Mouse (Mus musculus) kidney, embryonic 16.5 days (tissue): ENCODE data around the gene Spred2. TPM values are rescaled to one million over a fixed set of nuclear protein-coding genes. Genes with fewer than 3 reads are reported as not detected.

ENCODE experiments used
- ATAC-seq: fragments of 200-750 bp; cut with Nextera tagmentation; 2 replicates; pipeline ENCODE4 v1.8.0; 2017; ENCODE audit warnings: moderate TSS enrichment; ENCODE audit not compliant: low FRiP score, low TSS enrichment
- H3K27ac ChIP-seq: fragments of 300-500 bp; sonication (generic); 2 replicates; pipeline ENCODE4 v1.5.1; 2014; ENCODE audit warnings: low read length
- H3K27me3 ChIP-seq: fragments of 300-500 bp; sonication (generic); 2 replicates; pipeline ENCODE4 v1.6.1; 2014; ENCODE audit warnings: low read length, control low read depth, mixed read lengths; ENCODE audit not compliant: insufficient read depth
- H3K36me3 ChIP-seq: fragments of 300-500 bp; sonication (generic); 2 replicates; pipeline ENCODE4 v1.6.1; 2014; ENCODE audit warnings: low read length, control low read depth, mixed read lengths; ENCODE audit not compliant: insufficient read depth
- H3K4me1 ChIP-seq: fragments of 300-500 bp; sonication (generic); 2 replicates; pipeline ENCODE4 v1.6.1; 2014; ENCODE audit warnings: low read length, control low read depth, mixed read lengths; ENCODE audit not compliant: insufficient read depth
- H3K4me2 ChIP-seq: fragments of 300-500 bp; sonication (generic); replicated peaks from 2 replicates; pipeline ENCODE4 v1.6.1; 2014; ENCODE audit warnings: low read depth, low read length
- H3K4me3 ChIP-seq: fragments of 300-500 bp; sonication (generic); 2 replicates; pipeline ENCODE4 v1.5.1; 2014; ENCODE audit warnings: mild to moderate bottlenecking, low read length
- H3K9ac ChIP-seq: fragments of 300-500 bp; sonication (generic); replicated peaks from 2 replicates; pipeline ENCODE4 v1.6.1; 2014; ENCODE audit warnings: low read length
- H3K9me3 ChIP-seq: fragments of 300-500 bp; sonication (generic); 2 replicates; pipeline ENCODE4 v1.6.1; 2016; ENCODE audit warnings: low read length, control low read depth
- WGBS: fragments of 180-500 bp; shearing (Covaris S2); extraction: QIAGEN DNeasy Blood & Tissue Kit; methylation state at CpG from one replicate; pipeline ENCODE4 v1.1.7; 2014; 5-methylcytosine and 5-hydroxymethylcytosine counted together
- polyA plus RNA-seq: library from polyadenylated mRNA; unstranded; fragments of >200 nt; fragmentation: Nextera tagmentation; extraction: Ambion mirVana; gene quantifications from 2 replicates; pipeline ENCODE4 v1.2.1, GENCODE M21; 2015

The Spred2 gene
- polyA plus RNA-seq, 1 experiment from 2014 or later = 8.3 TPM

DNA sequence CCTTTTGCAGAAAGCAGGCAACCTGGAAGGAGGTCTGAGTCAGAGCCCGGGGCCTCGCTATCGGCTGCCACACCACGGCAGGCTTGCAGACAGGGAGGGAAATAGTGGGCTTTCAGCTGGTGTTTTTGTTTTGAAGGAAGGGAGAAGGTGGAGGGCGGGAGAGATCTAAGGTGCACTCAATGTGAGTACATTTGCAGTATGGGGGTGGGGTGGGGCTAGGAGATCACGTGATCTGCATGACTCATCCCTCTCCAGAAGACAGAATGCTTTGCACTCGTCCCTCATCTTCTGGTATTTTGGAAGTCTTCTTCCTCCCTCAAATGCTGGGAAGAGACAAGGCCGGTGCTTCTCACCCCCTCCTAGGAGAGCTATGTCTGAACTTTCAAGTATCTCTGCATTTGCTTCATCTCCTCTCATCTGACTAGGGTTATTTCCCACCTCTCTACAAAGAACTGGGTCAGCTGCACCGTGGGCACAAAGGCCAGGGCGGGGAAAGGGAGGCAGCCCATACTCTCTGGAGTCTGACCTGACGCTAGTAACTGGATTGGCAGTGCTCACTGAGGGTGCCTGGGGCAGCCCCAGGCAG, 111.3 kb downstream of the Spred2 start:
- Histone ChIP-seq H3K36me3 (no peaks in the 10 kb centered on the region), H3K4me2 (no peak overlapping the region), H3K4me3 (no peak overlapping the region), H3K4me1 (peaks cover 20% of the 10 kb centered on the region), H3K9me3 (peaks cover 4% of the 10 kb centered on the region; the same call in 1 of the 2 replicates), H3K27ac (no peak overlapping the region), H3K27me3 (no peaks in the 10 kb centered on the region), H3K9ac (no peak overlapping the region)
- 55% methylated on average over 11 of the region's 11 CpGs for WGBS
- no peak for ATAC-seq

- Histone ChIP-seq H3K36me3 (no peaks in the 10 kb centered on the region), H3K9me3 (peaks cover 4% of the 10 kb centered on the region; the same call in 1 of the 2 replicates), H3K4me1 (peaks cover 20% of the 10 kb centered on the region), H3K27me3 (no peaks in the 10 kb centered on the region), H3K9ac (no peak overlapping the region), H3K4me2 (no peak overlapping the region), H3K4me3 (no peak overlapping the region), H3K27ac (no peak overlapping the region)
- WGBS = 66% methylated on average over 7 of the region's 7 CpGs
- no peak for ATAC-seq
Measured at GRCm38 (mm10) chr11:20035972-20036371, 111.8 kb downstream of the Spred2 start.

- H3K4me3 ChIP-seq = no peak overlapping the region
- no peak for ATAC-seq
- H3K4me1 ChIP-seq = peaks cover 31% of the 10 kb centered on the region
- no peaks in the 10 kb centered on the region for H3K9me3 ChIP-seq
- no peak overlapping the region for H3K9ac ChIP-seq
- WGBS = 83% methylated on average over 4 of the region's 4 CpGs
- no peak overlapping the region for H3K4me2 ChIP-seq
- no peaks in the 10 kb centered on the region for H3K27me3 ChIP-seq
- H3K36me3 ChIP-seq = no peaks in the 10 kb centered on the region
- H3K27ac ChIP-seq = no peak overlapping the region
Measured at GRCm38 (mm10) chr11:20037739-20038138, 113.6 kb downstream of the Spred2 start.

GRCm38 (mm10) chr11:20038723-20039122, 114.5 kb downstream of the Spred2 start:
- Histone ChIP-seq H3K4me1 (peaks cover 31% of the 10 kb centered on the region), H3K9ac (no peak overlapping the region), H3K27me3 (no peaks in the 10 kb centered on the region), H3K36me3 (no peaks in the 10 kb centered on the region), H3K4me2 (no peak overlapping the region), H3K4me3 (no peak overlapping the region), H3K9me3 (no peaks in the 10 kb centered on the region), H3K27ac (no peak overlapping the region; the same call in 1 of the 2 replicates)
- 37% methylated on average over 8 of the region's 8 CpGs for WGBS
- ATAC-seq = no peak

DNA sequence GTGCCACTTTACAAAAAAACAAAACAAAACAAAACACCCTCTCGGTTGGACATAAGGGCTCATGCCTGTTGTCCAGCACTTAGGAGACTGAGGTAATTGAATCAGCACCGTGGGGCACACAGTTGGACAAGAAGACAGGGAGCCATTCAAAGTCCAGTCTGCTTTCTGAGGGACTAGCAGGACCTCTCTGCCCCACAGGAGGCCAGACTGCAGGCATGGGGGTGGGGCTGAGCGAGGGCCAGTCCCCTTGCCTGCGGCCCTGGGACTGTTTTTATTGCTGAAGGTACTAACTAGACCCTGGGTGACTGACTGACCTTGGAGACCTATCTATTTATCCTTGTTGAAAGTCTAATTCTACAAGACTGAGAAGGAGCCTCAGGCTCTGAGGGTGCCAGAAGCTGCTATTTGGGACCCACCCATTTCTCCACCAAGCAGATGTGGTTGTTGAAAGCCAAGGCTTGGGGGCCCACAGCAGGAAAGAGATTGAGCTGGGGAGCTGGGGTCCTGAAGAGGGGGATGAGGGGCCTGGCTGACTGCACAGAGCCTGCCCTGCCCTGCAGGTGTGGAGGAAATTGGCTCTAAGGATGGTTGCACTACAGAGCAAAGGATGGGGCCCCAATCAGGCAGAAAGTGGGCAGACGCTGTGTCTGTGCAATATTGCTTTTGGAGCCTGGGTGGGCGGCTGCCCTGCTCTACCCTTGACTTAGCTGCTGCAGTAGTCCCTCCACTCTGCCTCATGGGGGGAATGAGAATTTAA, 117.2 kb downstream of the Spred2 start:
- Histone ChIP-seq H3K27me3 (no peaks in the 10 kb centered on the region), H3K4me3 (no peak overlapping the region), H3K4me1 (peaks cover 27% of the 10 kb centered on the region), H3K9ac (0 out of 2 replicates have a peak overlapping the region, but pooled peaks have one; percentile 38), H3K27ac (peak overlapping the region; percentile 73), H3K4me2 (no peak overlapping the region), H3K36me3 (no peaks in the 10 kb centered on the region), H3K9me3 (no peaks in the 10 kb centered on the region)
- ATAC-seq = peak; percentile 67
- 13% methylated on average over 6 of the region's 6 CpGs for WGBS

- Histone ChIP-seq H3K4me3 (no peak overlapping the region), H3K9me3 (no peaks in the 10 kb centered on the region), H3K4me1 (peaks cover 23% of the 10 kb centered on the region), H3K36me3 (no peaks in the 10 kb centered on the region), H3K27ac (0 out of 2 replicates have a peak overlapping the region, but pooled peaks have one; percentile 1), H3K9ac (no peak overlapping the region), H3K4me2 (no peak overlapping the region), H3K27me3 (no peaks in the 10 kb centered on the region)
- ATAC-seq = no peak
- 65% methylated on average over 4 of the region's 4 CpGs for WGBS
Measured at GRCm38 (mm10) chr11:20042106-20042505, 117.9 kb downstream of the Spred2 start.

DNA sequence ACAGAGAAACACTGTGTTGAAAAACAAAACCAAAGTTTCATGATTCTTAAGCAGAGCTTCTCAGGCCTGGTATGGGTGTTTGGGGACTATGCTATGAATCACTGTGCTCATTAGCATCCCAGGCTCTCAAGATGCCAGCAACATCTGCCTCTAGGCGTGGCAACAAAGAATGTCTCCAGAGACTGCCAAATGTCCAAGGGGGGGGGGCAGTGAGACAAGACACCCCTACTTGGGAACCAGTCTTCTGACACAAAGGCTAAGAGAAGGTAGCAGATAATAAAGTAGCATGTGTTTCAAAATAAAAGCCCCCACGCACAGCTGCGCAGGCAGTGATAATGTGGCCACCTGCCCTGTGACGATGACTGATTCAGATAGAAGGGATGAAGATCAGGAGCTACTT, 119.1 kb downstream of the Spred2 start:
- Histone ChIP-seq H3K9ac (no peak overlapping the region), H3K36me3 (no peaks in the 10 kb centered on the region), H3K4me1 (peaks cover 23% of the 10 kb centered on the region), H3K27ac (no peak overlapping the region), H3K27me3 (no peaks in the 10 kb centered on the region), H3K4me3 (no peak overlapping the region), H3K4me2 (no peak overlapping the region), H3K9me3 (no peaks in the 10 kb centered on the region)
- WGBS = 88% methylated on average over 4 of the region's 4 CpGs
- no peak for ATAC-seq

DNA sequence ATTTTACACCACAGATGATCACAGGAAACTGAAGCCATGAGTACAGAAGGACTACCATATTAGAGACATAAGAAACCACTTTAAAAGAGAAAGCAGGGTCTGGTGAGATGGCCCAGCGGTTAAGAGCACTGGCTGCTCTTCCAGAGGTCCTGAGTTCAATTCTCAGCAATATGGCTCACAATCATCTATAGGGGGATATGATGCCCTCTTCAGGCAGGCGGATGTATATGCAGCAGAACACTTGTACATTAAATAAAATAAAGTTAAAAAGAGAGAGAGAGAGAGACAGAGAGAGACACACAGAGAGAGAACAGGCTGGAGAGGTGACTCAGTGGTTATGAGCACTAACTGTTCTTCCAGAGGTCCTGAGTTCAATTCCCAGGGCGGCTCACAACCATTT, 121.4 kb downstream of the Spred2 start:
- no peak overlapping the region for H3K27ac ChIP-seq
- H3K4me1 ChIP-seq = peaks cover 12% of the 10 kb centered on the region
- H3K4me2 ChIP-seq = no peak overlapping the region
- peaks cover 2% of the 10 kb centered on the region; the same call in 1 of the 2 replicates for H3K9me3 ChIP-seq
- H3K4me3 ChIP-seq = no peak overlapping the region
- no peaks in the 10 kb centered on the region for H3K36me3 ChIP-seq
- H3K27me3 ChIP-seq = no peaks in the 10 kb centered on the region
- WGBS = 78% methylated on average over 3 of the region's 3 CpGs
- no peak for ATAC-seq
- H3K9ac ChIP-seq = no peak overlapping the region

GRCm38 (mm10) chr11:20052814-20053536, 128.8 kb downstream of the Spred2 start:
- Histone ChIP-seq H3K4me3 (no peak overlapping the region), H3K36me3 (peaks cover 10% of the 10 kb centered on the region; the same call in 1 of the 2 replicates), H3K27me3 (no peaks in the 10 kb centered on the region), H3K9me3 (peaks cover 2% of the 10 kb centered on the region; the same call in 1 of the 2 replicates), H3K9ac (no peak overlapping the region), H3K4me2 (no peak overlapping the region), H3K27ac (no peak overlapping the region), H3K4me1 (no peaks in the 10 kb centered on the region)
- WGBS = 61% methylated on average over 13 of the region's 13 CpGs
- no peak for ATAC-seq
